Mouse (Mus musculus) layer of hippocampus, adult 9-10 months (tissue): ENCODE data around the gene Tmprss11f.
A peak's percentile ranks its signal among the peaks of the same experiment; 100 is the strongest.
"Not testable (repeated sequence)": the region's sequence is repeated elsewhere in the genome, so short reads cannot be mapped to it uniquely, and the experiment has no call there.

Source experiments
- DNase-seq: peaks from one replicate; pipeline ENCODE4 v3.0.0; 2022; ENCODE audit warnings: low spot score

The Tmprss11f gene

DNA sequence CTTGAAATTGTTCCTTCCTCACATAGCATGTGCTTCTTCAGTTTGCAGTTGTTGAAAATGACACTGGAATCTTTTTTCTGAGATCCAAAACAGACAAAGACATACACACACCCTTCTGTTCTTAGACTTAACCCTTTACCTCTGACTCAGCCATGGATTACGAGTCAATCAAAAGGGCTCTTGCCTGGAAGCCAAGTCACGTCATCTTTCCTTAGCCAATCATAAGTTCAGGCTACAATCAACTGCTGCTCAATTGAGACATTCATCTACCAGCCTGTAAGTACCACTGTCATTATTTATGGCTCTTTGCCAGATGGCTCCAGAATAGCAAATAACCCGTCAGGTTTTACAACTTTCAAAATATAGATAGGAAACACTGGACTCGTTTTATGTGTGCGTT lies at the start of gene Tmprss11f:
Gene Tmprss11f, minus strand, starts transcription at position 101 of the 400 bp plus-strand sequence.
- no peak for DNase-seq

GRCm38 (mm10) chr5:86676262-86676661 lies 44.0 kb upstream of the Tmprss11f start, which contains the start of gene Tmprss11b:
Gene Tmprss11b (minus strand): TSS chr5:86676362.
- no peak for DNase-seq

GRCm38 (mm10) chr5:86649185-86649584 lies 17.0 kb upstream of the Tmprss11f start:
- DNase-seq: peak; percentile 45

GRCm38 (mm10) chr5:86640795-86641194 lies 8.6 kb upstream of the Tmprss11f start:
- DNase-seq: no peak

DNA sequence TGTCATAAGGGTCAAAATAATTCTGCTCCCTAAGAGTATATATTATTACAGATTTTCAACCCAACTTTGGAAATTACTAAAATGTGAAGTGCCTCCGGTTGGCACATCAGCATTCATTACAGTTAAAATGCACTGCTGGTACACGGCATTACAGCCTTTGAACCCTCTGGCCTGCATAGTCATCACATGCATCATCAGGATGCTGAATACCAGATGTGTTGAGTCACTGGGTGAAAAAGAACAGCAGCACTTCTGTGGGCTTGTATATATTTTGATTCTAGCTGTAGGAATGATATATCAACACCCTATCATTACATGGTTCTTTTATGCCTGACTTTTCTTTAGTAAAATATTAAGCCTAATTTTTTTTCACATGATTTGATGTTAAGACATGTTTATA lies 1.5 kb downstream of the Tmprss11f start:
- DNase-seq: no peak

DNA sequence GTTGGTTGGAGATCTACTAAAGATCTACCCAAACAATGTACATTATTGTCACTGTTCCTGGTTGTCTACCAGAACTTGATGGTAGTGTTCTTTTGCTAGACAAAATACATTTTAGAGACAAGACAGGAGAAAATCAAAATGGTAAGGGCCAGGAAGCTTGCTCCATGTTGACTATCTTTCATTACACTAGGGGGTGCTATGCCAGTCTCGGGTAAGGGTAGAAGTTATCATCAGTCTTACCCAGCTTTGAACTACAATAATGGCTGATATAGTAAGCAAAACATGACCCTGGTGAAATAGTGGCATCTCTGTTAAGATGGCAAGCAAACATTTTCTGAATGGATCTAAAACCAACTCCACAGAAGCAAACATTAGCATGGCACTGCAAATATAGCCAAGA lies 10.4 kb downstream of the Tmprss11f start:
- DNase-seq: no peak

- no peak for DNase-seq
Measured at GRCm38 (mm10) chr5:86585896-86586295, 46.3 kb downstream of the Tmprss11f start.

GRCm38 (mm10) chr5:86582618-86583017 lies 49.6 kb downstream of the Tmprss11f start:
- DNase-seq: no peak

DNA sequence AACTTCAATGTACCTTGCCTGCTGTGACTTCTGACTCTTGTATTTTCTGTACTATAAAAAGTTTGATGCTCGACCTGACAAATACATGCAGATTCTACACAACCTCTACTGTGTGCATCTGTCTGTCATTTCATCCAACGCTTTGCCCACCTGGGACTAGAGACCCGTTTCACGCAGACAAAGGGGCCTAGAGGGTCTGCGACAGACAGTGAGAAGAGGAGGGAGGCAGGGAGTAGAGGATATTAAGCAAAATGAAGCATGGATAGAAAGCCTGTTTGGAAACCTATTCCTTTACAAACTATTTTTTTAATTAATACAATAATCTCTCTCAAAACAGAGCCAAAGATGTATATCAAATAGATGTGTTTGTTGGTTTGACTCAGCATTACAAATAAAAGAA lies 50.2 kb downstream of the Tmprss11f start:
- no peak for DNase-seq

DNA sequence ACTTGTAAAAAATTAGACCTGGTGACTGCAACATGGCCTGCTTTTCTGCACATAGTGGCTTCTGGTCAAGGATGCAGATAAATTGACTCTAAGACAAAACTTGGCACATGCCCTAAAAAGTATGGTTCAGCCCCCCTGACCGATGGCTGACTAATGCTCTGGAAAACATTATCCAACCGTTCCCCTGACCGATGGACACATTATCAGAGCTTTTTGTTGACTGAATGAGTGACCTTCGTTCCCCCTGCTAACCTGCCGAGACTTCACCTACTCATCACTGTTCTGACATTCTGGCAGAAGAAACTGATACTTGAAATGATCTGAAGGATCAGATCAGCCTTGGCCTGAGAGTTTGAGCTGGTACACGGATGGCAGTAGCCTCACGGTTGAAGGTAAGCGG lies 53.5 kb downstream of the Tmprss11f start:
- not testable (repeated sequence) for DNase-seq

- no peak for DNase-seq
Measured at GRCm38 (mm10) chr5:86546693-86547092, 85.5 kb downstream of the Tmprss11f start.

GRCm38 (mm10) chr5:86540601-86541000 lies 91.6 kb downstream of the Tmprss11f start:
- no peak for DNase-seq

- no peak for DNase-seq
Measured at GRCm38 (mm10) chr5:86528725-86529124, 103.5 kb downstream of the Tmprss11f start.

- no peak for DNase-seq
Measured at GRCm38 (mm10) chr5:86518500-86518899, 113.7 kb downstream of the Tmprss11f start, which contains the start of gene Tmprss11g. Gene Tmprss11g (minus strand): TSS chr5:86518600.

DNA sequence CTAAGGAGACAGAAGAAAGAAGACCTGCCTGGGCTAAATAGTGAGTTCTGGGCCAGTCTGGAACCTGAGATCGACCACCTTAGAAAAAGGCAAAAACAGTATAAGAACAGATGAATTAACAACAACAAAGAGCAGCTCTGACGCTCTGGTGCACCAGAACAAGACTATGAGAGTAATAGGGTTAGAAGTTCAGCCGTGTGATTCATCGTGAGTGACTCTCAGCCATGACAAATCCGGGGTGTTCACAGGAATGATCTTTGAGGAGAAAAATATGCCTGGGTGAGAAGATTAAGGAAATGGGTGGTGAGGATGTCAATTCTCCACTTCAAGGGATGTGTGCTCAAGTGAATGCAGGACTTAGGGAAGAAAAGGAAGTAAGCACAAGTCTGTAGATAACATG lies 120.7 kb downstream of the Tmprss11f start:
- DNase-seq: no peak

- no peak for DNase-seq
Measured at GRCm38 (mm10) chr5:86493453-86493852, 138.8 kb downstream of the Tmprss11f start.

- DNase-seq: peak; percentile 26
Measured at GRCm38 (mm10) chr5:86482562-86482961, 149.7 kb downstream of the Tmprss11f start.

GRCm38 (mm10) chr5:86482031-86482430 lies 150.2 kb downstream of the Tmprss11f start:
- no peak for DNase-seq

DNA sequence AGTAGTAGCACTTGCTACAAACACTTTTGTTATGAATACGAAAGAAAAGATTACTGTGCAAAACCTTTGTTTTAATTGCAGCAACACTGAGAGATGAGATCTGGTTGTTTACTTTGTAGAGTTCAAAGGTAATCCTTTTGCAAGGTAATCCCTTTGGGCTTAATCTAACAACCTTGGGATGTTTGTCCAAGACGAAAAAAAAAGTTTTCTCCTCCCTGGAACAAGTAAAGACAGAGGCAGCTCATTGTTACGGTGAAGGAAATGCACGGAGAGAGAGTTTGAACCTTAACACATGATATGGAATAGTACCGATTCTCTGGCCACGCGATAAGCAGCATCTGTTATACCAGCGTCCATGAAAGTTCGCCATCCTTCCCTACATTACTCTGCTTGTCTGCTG lies 158.4 kb downstream of the Tmprss11f start:
- DNase-seq: no peak
